Mouse (Mus musculus): ENCODE data around the gene Mia. TPM values are rescaled to one million over a fixed set of nuclear protein-coding genes. Genes with fewer than 3 reads are reported as not detected.

The Mia gene
- polyA plus RNA-seq, 1 experiment = not detected

DNA sequence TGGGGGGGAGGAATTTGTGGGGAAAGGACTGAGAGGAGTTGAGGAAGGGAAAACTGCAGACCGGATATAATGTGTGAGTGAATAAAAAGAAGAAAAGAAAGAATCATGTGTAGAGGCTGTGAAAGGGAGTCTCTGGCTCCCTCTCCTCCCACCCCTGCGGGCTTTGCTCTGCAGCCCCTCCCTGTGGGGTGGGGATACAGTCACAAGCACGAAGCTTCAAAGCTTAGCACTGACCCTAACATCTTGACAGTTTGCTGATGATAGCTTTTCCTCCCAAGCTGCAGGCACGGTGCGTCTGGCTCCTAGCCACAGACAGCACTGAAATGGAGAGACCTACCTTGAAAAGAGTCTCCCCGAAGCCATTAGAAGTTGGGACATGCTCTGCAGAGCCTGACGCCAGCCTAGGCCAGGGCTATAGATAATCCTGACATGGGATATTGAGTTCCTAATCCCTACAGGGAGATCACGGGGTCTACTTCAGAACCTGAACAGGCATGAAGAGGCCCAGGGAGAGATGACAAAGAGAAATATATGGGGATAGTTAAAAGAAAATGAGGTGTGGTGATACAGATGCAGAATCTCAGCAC is 44.5 kb downstream of the Mia start:
- no peak for TF ChIP-seq GATA1 (IDR thresholded peaks at IDR 0.05; ENCODE audit: low read length)

DNA sequence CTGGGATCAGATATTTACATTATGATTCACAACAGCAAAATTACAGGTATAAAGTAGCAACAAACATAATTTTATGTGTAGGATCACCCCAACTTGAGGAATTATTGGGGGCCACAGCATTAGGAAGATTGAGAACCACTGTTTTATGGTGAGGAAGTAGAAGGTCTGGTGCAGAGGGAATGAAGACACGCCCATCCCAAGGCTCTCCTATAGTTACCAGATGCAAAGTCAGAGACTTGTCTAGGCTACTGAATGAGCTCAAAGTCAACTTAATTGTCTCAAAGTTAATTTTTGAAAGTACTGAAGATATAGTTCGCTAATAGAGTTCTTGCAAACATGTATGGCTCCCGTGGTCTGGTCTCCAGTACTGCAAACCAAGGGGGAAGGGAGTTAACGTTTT is 47.2 kb downstream of the Mia start:
- TF ChIP-seq GATA1 (IDR thresholded peaks at IDR 0.05; ENCODE audit: low read length) = no peak

- TF ChIP-seq GATA1 (IDR thresholded peaks at IDR 0.05; ENCODE audit: low read length) = no peak
Observed at GRCm38 (mm10) chr7:27133156-27133555, 47.8 kb downstream of the Mia start.

DNA sequence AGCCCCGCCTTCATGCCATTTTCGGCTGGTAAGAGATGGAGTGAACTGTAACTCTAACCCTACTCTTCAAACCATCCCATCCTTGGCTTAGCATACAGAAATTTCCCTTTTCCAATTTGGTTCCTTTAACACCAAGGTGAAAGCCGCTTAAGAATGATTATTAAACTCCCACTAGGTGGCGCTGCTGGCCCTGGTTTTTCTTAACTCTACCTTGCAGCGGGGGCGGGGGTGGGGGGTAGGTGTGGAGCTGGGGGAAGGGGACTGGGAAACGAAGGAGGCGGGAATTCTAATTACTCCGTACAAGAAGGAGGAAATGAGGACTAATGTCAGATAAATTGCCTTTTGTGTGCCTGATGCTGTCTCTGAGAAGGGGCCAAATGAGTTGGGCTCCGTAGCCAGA is 48.4 kb downstream of the Mia start:
- no peak for TF ChIP-seq GATA1 (IDR thresholded peaks at IDR 0.05; ENCODE audit: low read length)

DNA sequence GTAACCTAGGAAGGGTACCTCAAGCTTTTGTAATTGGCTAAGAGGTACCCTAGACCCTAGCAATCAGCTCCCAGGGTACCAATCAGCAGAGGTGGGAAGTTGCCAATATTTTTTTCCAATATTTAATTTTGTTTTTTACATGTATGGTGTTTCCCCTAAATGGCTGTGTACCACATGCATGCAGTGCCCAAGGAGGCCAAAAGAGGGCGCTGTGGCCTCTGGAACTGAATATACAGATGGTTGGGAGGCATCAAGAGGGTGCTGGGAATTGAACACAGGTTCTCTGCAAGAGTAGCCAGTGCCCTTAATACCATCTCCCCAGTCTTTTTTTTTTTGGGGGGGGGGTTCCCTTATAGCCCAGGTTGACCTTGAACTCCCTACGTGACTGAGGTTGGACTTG is 49.6 kb downstream of the Mia start:
- TF ChIP-seq GATA1 (IDR thresholded peaks at IDR 0.05; ENCODE audit: low read length) = no peak

- TF ChIP-seq GATA1 (IDR thresholded peaks at IDR 0.05; ENCODE audit: low read length) = no peak
Observed at GRCm38 (mm10) chr7:27130521-27131370, 50.2 kb downstream of the Mia start.

DNA sequence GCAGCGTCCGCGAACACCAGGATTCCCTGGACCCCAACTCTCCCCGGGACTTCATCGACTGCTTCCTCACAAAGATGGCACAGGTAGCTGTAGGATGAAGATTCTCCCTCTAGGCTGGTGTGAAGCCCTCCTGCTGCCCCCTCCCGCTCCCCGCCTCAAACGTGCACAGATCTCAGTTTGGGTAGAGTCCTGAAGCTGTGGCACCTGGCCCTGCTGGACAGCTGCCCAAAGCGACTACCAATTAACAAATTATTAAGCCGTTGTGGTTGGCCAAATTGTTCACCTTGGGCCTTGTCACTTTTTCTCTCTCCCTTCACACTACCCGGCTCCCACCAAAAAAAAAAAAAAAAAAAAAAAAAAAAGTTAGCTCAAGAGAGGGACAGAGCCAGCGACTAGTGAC is 51.1 kb downstream of the Mia start:
- TF ChIP-seq GATA1 (IDR thresholded peaks at IDR 0.05; ENCODE audit: low read length) = no peak

Other genes with a start within 250 kb of the Mia start
- not detected in 2 replicates for gene Cyp2a22, start 241.8 kb downstream of the Mia start, polyA plus RNA-seq (2012)
- not detected in 2 replicates for gene Cyp2a12, start 152.1 kb downstream of the Mia start, polyA plus RNA-seq (2012)
- not detected in 2 replicates for gene Cyp2f2, start 61.2 kb downstream of the Mia start, polyA plus RNA-seq (2012)
- not detected in 2 replicates for gene Cyp2t4, start 27.4 kb downstream of the Mia start, polyA plus RNA-seq (2012)
- 155 and 188 TPM in 2 replicates for gene Egln2, start 14.4 kb downstream of the Mia start, polyA plus RNA-seq (2012)
- gene Rab4b, start 2.3 kb downstream of the Mia start, polyA plus RNA-seq (2012) = 342 and 432 TPM in 2 replicates
- gene Gm21983, start 71 bp downstream of the Mia start, polyA plus RNA-seq (2012) = 0.31 TPM in 1 of 2 replicates, not detected in the other
- gene BC024978, start 14.6 kb upstream of the Mia start, polyA plus RNA-seq (2012) = 8.2 and 10.3 TPM in 2 replicates
- 727 and 966 TPM in 2 replicates for gene Snrpa, start 15.1 kb upstream of the Mia start, polyA plus RNA-seq (2012)
- gene Itpkc, start 47.5 kb upstream of the Mia start, polyA plus RNA-seq (2012) = 5.7 and 6.9 TPM in 2 replicates
- gene Coq8b, start 51.9 kb upstream of the Mia start, polyA plus RNA-seq (2012) = 74.2 and 74.5 TPM in 2 replicates
- gene Numbl, start 77.3 kb upstream of the Mia start, polyA plus RNA-seq (2012) = 12.4 and 12.9 TPM in 2 replicates
- gene Ltbp4, start 156.5 kb upstream of the Mia start, polyA plus RNA-seq (2012) = 1.5 TPM in 2 replicates
- gene Shkbp1, start 174.9 kb upstream of the Mia start, polyA plus RNA-seq (2012) = 242 and 276 TPM in 2 replicates
- gene Gm20479, start 176.3 kb upstream of the Mia start, polyA plus RNA-seq (2012) = 1.4 and 2.1 TPM in 2 replicates